Mouse (Mus musculus): ENCODE data around the gene Tbc1d7. TPM values are rescaled to one million over a fixed set of nuclear protein-coding genes. Genes with fewer than 3 reads are reported as not detected.

Tbc1d7 gene
- polyA plus RNA-seq, 1 experiment from 2014 or later: 73.2 TPM

DNA sequence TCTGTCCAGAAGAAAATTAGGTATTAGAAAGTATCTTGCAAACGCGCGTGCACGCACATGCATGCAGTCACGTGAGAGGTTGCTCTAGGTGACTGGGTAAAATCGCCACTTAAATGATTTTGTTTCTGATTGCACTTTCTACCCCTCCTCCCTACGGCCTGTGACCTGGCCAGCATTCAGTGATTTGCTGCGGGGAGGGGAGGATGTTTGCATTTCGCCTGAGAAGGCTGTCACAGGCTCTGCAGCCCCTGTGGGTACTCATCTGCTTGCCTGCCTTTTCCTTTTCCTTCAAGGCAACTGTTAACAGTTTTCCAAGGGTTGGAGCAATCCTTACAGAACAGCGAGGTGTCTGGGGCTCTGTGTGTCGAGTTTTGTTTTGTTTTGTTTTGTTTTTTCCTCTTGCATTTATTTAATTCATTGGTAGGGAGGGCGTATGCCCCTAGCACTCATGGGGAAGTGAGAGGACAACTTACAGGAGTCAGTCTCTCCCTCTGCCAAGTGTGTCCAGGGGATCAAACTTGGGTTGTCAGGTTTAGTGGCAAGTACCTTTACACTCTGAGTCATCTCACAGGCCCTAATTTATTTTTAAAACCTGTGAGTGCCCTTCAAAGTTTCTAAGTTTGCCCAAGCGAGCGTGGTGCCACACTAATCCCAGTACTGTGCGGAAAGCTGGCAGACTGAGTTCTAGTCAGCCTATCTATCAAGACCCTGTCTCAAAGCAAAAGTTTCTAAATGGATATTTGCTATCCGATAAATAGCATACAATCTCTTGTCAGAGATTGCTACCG is 47.2 kb downstream of the Tbc1d7 start:
- Histone ChIP-seq H3K9me3 (no peaks in the 10 kb centered on the region), H3K4me1 (replicated peaks) (peaks cover 41% of the 10 kb centered on the region), H3K4me3 (peak overlapping the region; percentile 6), H3K27me3 (ENCODE audit: insufficient read depth, poor library complexity, severe bottlenecking) (no peaks in the 10 kb centered on the region), H3K36me3 (no peaks in the 10 kb centered on the region), H3K27ac (0 out of 2 replicates have a peak overlapping the region, but pooled peaks have one; percentile 9)
- WGBS: 53% methylated on average over 17 of the region's 17 CpGs
- no peak for DNase-seq (ENCODE audit: low spot score)

GRCm38 (mm10) chr13:43122306-43123070 is 48.8 kb downstream of the Tbc1d7 start:
- no peaks in the 10 kb centered on the region for H3K9me3 ChIP-seq
- H3K36me3 ChIP-seq: no peaks in the 10 kb centered on the region
- peak overlapping the region; percentile 76 for H3K27ac ChIP-seq
- no peaks in the 10 kb centered on the region for H3K27me3 ChIP-seq (ENCODE audit: insufficient read depth, poor library complexity, severe bottlenecking)
- H3K4me1 ChIP-seq (replicated peaks): peaks cover 41% of the 10 kb centered on the region
- peak overlapping the region; percentile 18; the same call in 1 of the 2 replicates for H3K4me3 ChIP-seq
- peak; percentile 32 for DNase-seq (ENCODE audit: low spot score)
- 52% methylated on average over 16 of the region's 16 CpGs for WGBS

GRCm38 (mm10) chr13:43113141-43113540 is 58.2 kb downstream of the Tbc1d7 start:
- WGBS: 92% methylated on average over 3 of the region's 3 CpGs
- Histone ChIP-seq H3K9me3 (0 out of 2 replicates have a peak, but pooled peaks cover 4% of the 10 kb centered on the region), H3K4me1 (replicated peaks) (0 out of 2 replicates have a peak, but pooled peaks cover 3% of the 10 kb centered on the region), H3K36me3 (no peaks in the 10 kb centered on the region), H3K27ac (no peak overlapping the region), H3K4me3 (no peak overlapping the region), H3K27me3 (ENCODE audit: insufficient read depth, poor library complexity, severe bottlenecking) (no peaks in the 10 kb centered on the region)
- DNase-seq (ENCODE audit: low spot score): no peak

DNA sequence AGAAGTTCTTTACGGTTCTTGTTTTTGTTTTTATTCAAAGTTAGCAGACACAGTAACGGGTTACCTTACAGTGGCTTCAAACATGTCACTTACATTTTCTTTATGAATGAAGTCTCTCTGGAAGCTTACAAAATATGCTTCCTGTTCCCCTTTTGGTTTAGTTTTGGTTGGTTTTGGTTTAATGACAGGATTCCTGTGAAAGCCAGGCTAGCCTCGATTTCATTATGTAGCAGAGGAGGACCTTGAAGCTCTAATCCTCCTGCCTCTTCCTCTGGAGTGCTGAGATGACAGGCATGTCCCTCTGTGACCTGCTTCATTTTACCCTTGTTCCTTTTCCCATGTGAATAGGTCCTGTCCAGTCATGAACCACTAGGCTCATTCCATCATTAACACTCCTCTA is 58.6 kb downstream of the Tbc1d7 start:
- no peaks in the 10 kb centered on the region for H3K27me3 ChIP-seq (ENCODE audit: insufficient read depth, poor library complexity, severe bottlenecking)
- H3K4me3 ChIP-seq: no peak overlapping the region
- no peak for DNase-seq (ENCODE audit: low spot score)
- WGBS: 85% methylated on average over 3 of the region's 3 CpGs
- no peak overlapping the region for H3K27ac ChIP-seq
- H3K36me3 ChIP-seq: no peaks in the 10 kb centered on the region
- 0 out of 2 replicates have a peak, but pooled peaks cover 3% of the 10 kb centered on the region for H3K4me1 ChIP-seq (replicated peaks)
- 0 out of 2 replicates have a peak, but pooled peaks cover 4% of the 10 kb centered on the region for H3K9me3 ChIP-seq

DNA sequence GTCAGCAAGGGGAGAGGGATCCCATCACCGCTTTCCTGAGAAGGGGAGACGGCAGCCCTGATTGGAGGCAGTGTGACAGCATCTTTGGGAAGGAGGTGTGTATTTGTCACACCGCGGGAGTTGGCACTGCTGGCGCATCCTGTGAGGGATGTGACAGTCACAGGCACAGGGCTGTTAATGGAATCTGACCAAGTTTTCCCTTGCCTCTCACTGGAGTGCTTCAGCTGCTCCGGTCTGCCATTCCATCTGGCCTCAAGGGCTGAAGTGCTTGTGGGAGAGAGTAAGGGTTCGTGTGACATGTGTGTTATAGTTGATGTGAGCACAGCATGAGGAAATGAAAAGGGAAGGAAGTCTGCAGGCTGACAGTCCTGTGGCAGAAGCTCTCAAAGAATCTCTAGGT is 59.0 kb downstream of the Tbc1d7 start:
- no peak for DNase-seq (ENCODE audit: low spot score)
- Histone ChIP-seq H3K27ac (no peak overlapping the region), H3K4me1 (replicated peaks) (0 out of 2 replicates have a peak, but pooled peaks cover 3% of the 10 kb centered on the region), H3K9me3 (0 out of 2 replicates have a peak, but pooled peaks cover 4% of the 10 kb centered on the region), H3K36me3 (no peaks in the 10 kb centered on the region), H3K27me3 (ENCODE audit: insufficient read depth, poor library complexity, severe bottlenecking) (no peaks in the 10 kb centered on the region), H3K4me3 (no peak overlapping the region)
- WGBS: 76% methylated on average over 7 of the region's 7 CpGs

DNA sequence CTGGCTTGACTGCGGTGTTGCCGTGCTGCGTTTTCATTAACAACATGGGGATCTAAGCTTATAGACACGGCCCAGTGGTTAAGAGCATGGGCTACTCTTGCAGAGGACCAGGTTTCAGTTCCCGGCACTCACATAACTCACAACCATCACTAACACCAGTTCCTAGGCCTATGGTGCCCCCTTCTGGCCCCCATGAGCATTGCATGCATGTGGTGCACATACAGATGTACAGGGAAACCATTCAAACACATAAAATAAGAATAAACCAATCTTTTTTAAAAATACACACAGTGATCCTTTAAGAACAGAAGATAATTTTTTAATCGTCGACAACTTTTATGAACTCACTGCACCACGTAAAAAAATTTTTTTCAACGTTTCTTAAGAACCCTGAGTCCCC is 66.8 kb downstream of the Tbc1d7 start:
- H3K27ac ChIP-seq: no peak overlapping the region
- no peaks in the 10 kb centered on the region for H3K36me3 ChIP-seq
- H3K4me1 ChIP-seq (replicated peaks): no peaks in the 10 kb centered on the region
- H3K4me3 ChIP-seq: no peak overlapping the region
- DNase-seq (ENCODE audit: low spot score): no peak
- H3K9me3 ChIP-seq: peaks cover 5% of the 10 kb centered on the region
- 93% methylated on average over 9 of the region's 9 CpGs for WGBS
- H3K27me3 ChIP-seq (ENCODE audit: insufficient read depth, poor library complexity, severe bottlenecking): no peaks in the 10 kb centered on the region

GRCm38 (mm10) chr13:43102943-43103342 is 68.4 kb downstream of the Tbc1d7 start:
- WGBS: 87% methylated on average over 7 of the region's 7 CpGs

More at GRCm38 (mm10) chr13:43102943-43103342, 68.4 kb downstream of the Tbc1d7 start:
- Histone ChIP-seq H3K36me3 (no peaks in the 10 kb centered on the region), H3K27ac (no peak overlapping the region), H3K27me3 (ENCODE audit: insufficient read depth, poor library complexity, severe bottlenecking) (no peaks in the 10 kb centered on the region), H3K9me3 (peaks cover 5% of the 10 kb centered on the region), H3K4me3 (no peak overlapping the region), H3K4me1 (replicated peaks) (no peaks in the 10 kb centered on the region)
- no peak for DNase-seq (ENCODE audit: low spot score)

Other genes with a start within 250 kb of the Tbc1d7 start
- 0.43 and 0.46 TPM in 2 replicates for gene Gfod1, start 132.7 kb upstream of the Tbc1d7 start, polyA plus RNA-seq (2016; fragmentation: Nextera tagmentation; extraction: Ambion mirVana)
- gene Sirt5, start 194.0 kb upstream of the Tbc1d7 start, polyA plus RNA-seq (2016; fragmentation: Nextera tagmentation; extraction: Ambion mirVana): 20.8 and 24.9 TPM in 2 replicates
- 161 and 167 TPM in 2 replicates for gene Nol7, start 226.9 kb upstream of the Tbc1d7 start, polyA plus RNA-seq (2016; fragmentation: Nextera tagmentation; extraction: Ambion mirVana)

Data from hindbrain, embryonic 10.5 days (tissue).